Mouse (Mus musculus) cerebellum, adult 11 months (tissue): ENCODE measurements around the gene Taar7a.

Source experiments
- DNase-seq: peaks from one replicate; pipeline ENCODE4 v3.0.0; 2022

Gene Taar7a

GRCm38 (mm10) chr10:23993381-23993780, at the start of gene Taar7a:
TSS of gene Taar7a (minus strand) at chr10:23993481.
- DNase-seq: no peak

GRCm38 (mm10) chr10:24040120-24040869, 47.0 kb upstream of the Taar7a start:
- DNase-seq: no peak

DNA sequence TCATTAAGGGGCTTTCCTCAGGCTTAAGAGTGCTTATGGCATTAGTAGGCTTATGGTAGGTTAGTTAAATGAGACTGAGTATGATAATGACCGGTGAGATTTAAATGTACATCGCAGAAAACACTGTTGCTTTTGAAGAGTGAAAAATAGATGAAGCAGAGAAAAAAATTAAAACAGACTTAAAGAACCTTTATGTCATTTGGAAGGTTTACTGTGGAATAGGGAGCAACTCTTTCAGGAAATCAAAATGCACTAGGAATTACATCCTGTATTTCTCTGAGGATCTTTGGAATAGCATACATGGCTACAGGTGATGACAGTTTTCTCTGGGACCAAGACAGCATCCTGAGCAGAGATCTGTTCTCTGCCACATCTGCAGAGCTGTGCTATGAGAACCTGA, 44.0 kb upstream of the Taar7a start, which contains the start of gene Taar7e:
Taar7e (plus strand) TSS at position 301 of the 400 bp plus-strand sequence.
- no peak for DNase-seq

GRCm38 (mm10) chr10:24031347-24031746, 38.1 kb upstream of the Taar7a start:
- DNase-seq: no peak

- no peak for DNase-seq
Observed at GRCm38 (mm10) chr10:24026922-24027321, 33.6 kb upstream of the Taar7a start, which contains the start of gene Taar7d. TSS of gene Taar7d (plus strand) at chr10:24027222.

GRCm38 (mm10) chr10:24008143-24008542, 14.9 kb upstream of the Taar7a start:
- DNase-seq: no peak

- no peak for DNase-seq
Observed at GRCm38 (mm10) chr10:24007034-24007433, 13.8 kb upstream of the Taar7a start.

DNA sequence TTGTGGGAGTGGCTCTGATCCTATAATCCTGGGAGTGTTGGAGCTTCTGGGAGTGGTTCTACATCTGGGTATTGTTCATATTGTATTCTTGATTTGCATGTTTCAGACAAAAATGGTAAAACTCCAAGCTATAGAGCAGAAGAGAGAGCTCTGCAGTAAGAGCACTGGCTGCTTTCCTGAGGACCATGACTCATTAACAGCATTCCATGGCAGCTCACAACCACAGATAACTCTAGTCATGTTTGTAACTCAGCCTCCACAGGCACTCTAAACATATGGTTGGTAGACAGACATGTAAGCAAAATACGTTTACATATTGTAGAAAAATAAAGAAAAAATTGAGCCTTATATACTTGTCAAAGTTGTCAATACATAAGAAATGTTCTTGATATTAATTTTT, 13.2 kb upstream of the Taar7a start:
- no peak for DNase-seq

DNA sequence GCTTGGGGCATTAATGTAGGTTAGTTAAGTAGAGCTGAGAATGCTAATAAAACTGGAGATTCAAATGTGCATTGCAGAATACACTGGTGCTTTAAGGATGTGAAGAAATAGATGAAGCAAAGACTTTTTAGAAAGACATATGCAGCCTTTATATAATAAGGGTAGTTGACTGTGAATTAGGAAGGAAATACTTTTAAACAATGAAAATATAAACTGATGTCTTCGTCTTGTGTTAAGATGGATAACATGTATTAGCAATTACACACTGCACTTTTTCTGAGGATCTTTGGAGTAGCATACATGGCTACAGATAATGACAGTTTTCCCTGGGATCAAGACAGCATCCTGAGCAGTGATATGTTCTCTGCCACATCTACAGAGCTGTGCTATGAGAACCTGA, 6.4 kb upstream of the Taar7a start, which contains the start of gene Taar7b:
Taar7b (plus strand) TSS at position 301 of the 400 bp plus-strand sequence.
- DNase-seq: no peak

DNA sequence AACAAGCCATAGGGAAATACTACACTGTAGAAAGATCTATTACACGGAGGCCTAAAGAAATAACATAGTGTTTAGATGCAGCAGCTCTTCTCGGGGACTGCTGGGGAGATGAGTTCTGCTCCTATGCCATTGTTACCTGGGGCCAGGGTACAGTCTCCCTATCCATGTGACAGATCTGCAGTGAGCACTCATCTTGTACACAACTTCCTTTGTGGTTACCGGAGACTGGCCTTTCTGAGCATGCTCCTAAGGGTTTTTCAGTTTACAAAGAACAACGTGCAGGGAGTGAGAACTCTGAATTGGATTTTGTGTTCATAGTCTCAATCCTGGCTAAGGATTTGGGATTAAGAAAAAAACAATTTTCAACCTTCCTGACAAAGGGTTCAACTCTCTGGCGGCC, 6.9 kb downstream of the Taar7a start:
- no peak for DNase-seq

DNA sequence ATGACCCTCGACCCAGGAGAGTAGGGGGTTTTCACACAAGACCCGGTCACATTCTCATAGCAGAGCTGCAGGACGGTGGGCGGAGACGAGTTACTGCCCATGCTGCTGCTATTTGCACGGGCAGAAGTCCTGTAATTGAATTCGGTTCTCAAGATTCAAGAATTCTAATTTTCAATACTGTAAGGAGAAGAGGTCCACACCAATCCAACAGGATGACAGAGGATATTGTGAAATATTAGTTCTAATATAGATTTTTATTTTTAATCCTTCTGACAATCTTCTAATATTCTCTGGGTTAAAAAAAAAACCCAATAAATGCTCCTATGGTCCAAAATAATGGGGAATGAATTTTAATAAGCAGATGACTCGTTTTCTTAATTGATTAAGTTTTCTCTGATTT, 7.7 kb downstream of the Taar7a start, which contains the start of gene Taar6:
Taar6 (minus strand) TSS at position 101 of the 400 bp plus-strand sequence.
- no peak for DNase-seq

GRCm38 (mm10) chr10:23978901-23979705, 14.2 kb downstream of the Taar7a start:
- peak; percentile 28 for DNase-seq

- DNase-seq: no peak
Observed at GRCm38 (mm10) chr10:23977958-23978357, 15.3 kb downstream of the Taar7a start.

DNA sequence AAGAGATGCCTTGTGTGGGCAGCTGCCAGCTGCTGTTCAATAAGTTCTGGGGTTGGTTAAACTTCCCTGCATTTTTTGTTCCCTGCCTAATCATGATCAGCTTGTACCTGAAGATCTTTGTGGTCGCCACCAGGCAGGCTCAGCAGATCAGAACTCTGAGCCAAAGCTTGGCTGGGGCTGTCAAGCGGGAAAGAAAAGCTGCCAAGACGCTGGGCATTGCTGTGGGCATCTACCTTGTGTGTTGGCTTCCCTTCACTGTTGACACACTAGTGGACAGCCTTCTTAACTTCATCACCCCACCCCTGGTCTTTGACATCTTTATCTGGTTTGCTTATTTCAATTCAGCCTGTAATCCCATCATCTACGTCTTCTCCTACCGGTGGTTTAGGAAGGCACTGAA, 22.0 kb downstream of the Taar7a start:
- no peak for DNase-seq

DNA sequence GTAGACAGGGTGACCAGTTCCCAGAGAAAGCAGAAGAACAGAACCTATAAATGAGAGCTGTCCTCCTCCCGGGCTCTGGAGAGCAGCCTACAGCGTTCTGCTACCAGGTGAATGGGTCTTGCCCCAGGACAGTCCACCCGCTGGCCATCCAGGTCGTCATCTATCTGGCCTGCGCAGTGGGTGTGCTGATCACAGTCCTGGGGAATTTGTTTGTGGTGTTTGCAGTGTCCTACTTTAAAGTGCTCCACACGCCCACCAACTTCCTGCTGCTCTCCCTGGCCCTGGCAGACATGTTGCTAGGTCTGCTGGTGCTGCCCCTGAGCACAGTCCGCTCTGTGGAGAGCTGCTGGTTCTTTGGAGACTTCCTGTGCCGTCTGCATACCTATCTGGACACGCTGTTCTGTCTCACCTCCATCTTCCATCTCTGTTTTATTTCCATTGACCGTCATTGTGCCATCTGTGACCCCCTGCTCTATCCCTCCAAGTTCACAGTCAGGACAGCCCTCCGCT, 22.6 kb downstream of the Taar7a start, which contains the start of gene Taar5:
Taar5 (plus strand) TSS at position 51 of the 510 bp plus-strand sequence.
- DNase-seq: no peak

DNA sequence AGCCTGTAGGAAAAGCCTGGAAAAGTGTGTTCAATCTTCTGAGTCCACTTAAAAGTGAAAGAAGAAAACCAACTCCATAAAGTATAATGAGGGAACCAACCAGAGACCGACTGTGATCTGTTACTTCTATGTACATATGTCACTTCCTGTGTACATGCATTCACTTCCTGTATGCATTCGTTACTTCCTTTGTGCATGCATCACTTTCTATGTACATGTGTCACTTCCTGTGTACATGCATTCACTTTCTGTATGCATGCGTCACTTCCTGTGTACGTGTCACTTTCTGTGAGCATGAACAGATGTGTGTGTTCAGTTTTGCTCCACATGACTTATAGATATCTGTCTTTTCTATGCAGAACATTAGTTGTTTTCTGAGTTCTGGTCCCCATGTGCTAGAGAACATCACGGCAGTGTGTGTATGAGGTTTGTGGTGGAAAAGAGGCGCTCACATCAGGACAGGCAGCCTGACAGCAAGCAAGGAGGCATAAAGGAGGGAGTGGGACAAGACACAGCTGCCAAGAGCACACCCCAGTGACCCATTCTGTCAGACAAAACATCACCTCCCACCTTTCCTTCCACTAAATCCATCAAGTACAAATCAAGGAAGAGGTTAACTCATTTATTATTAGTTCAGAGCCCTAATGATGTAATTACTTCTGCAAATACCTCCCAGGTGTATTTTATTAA, 28.2 kb downstream of the Taar7a start:
- no peak for DNase-seq

GRCm38 (mm10) chr10:23963444-23963843, 29.8 kb downstream of the Taar7a start:
- no peak for DNase-seq

GRCm38 (mm10) chr10:23960444-23960915, 32.8 kb downstream of the Taar7a start, which contains the start of gene Taar4:
TSS of gene Taar4 (plus strand) at chr10:23960494.
- no peak for DNase-seq

DNA sequence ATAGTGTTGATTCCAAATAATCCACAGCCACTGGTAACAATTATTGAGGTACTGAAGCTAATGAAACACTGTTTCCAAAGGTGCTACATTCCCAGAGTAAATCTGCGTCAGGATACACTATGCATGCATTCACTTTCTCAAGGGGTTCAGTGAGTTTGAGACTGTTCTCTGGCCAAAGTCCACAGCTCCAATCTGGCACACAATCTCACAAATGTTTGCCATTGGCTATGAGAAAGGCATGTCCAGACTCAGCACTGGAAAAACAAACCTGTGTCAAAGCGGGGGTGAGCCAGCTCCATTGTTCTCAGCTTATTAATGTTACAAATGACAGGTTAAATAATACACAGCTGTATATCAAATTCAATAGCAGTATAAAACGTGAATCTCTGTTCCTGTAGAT, 34.2 kb downstream of the Taar7a start:
- no peak for DNase-seq

DNA sequence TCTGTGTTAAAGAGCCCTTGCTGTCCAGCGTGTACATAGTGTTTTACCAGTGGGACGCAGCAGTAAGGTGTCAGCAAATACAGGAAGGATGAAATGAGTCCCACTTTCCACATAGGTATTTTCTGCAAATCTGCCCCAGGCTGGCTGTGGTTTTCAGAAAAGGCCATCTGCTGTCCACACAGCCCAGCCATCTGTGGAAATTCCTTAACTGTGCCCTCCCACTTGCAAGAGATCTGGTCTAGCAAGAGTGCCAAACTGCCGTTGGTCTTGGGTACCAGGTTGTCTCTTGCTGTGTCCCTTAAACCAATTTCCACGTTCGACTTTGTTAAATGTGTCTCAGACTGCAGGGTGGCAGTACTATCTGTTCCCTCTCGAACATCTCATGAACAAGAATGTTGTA, 41.6 kb downstream of the Taar7a start:
- peak; percentile 40 for DNase-seq

- DNase-seq: no peak
Observed at GRCm38 (mm10) chr10:23949508-23950005, 43.7 kb downstream of the Taar7a start, which contains the start of gene Taar3. TSS of gene Taar3 (plus strand) at chr10:23949558.

DNA sequence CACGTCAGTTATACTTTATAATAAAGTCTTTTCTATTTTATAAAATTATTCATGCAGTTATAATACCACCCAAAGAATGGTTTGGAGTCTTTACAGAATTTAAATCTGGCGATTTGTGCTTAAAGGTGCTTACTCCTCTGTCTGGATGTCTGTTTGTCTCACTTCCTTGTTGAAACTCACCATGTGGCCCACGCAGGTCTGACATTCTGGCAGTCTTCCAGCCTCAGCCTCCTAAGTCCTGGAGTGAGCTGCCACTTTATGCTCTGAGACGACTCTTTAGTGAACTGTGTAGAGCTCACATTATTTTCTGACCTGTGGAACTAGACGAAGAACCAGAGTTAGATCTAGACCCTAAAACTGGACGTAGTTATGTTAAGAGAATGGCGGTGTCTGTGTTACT, 45.3 kb downstream of the Taar7a start:
- no peak for DNase-seq
